Mouse (Mus musculus) embryonic fibroblast, embryonic 13.5 days (primary cell): ENCODE results near the gene Krtcap2.

Source experiments
- CTCF ChIP-seq: IDR thresholded peaks from 2 replicates; pipeline ENCODE4 v1.5.1; 2011; ENCODE audit warnings: mild to moderate bottlenecking, control low read depth, low read length, moderate library complexity, borderline replicate concordance; ENCODE audit not compliant: insufficient read depth
- POLR2A ChIP-seq: IDR thresholded peaks from 2 replicates; pipeline ENCODE4 v1.6.1; 2011; ENCODE audit warnings: low read depth, mild to moderate bottlenecking, control low read depth, low read length, moderate library complexity

GRCm38 (mm10) chr3:89206695-89207094 lies 39.1 kb upstream of the Krtcap2 start:
- TF ChIP-seq POLR2A = no peak
- no peak for TF ChIP-seq CTCF
